ENCODE assay signal across 13 mouse cellular contexts in genomic region chr8:72573450-72573849, GRCm38 (mm10). TPM values are rescaled to one million over a fixed set of nuclear protein-coding genes. Genes with fewer than 3 reads are reported as not detected.
A peak's percentile ranks its signal among the peaks of the same experiment; 100 is the strongest.
DNase-seq lines count a peak whose midpoint lies in the region; ATAC-seq and TF ChIP-seq lines count a peak whose summit lies in the region.
"Had no signal": no experiment of that assay in that cellular context is flagged by ENCODE, and none has a peak within 500 bp of the region (broad histone marks: within the 10 kb centered on the region; RNA-seq: fewer than 3 reads in every experiment).

No protein-coding gene starts in this region.

- H3K4me1 ChIP-seq in cerebellum, adult 2 months (ENCODE audit: control insufficient read depth, insufficient read depth, low read length): peaks cover 11% of the 10 kb centered on the region
- peaks cover 23% of the 10 kb centered on the region for H3K4me1 ChIP-seq in hindbrain, embryonic 14.5 days (replicated peaks; ENCODE audit: control insufficient read depth, insufficient read depth, low read length)
- peaks cover 32% of the 10 kb centered on the region for H3K4me1 ChIP-seq in hindbrain, embryonic 10.5 days (replicated peaks)
- H3K4me1 ChIP-seq in midbrain, embryonic 14.5 days (ENCODE audit: control insufficient read depth, insufficient read depth, low read length): peaks cover 18% of the 10 kb centered on the region
- peaks cover 11% of the 10 kb centered on the region for H3K4me1 ChIP-seq in midbrain, embryonic 11.5 days (ENCODE audit: control insufficient read depth, insufficient read depth, low read length)
- peaks cover 14% of the 10 kb centered on the region for H3K4me1 ChIP-seq in stomach, embryonic 15.5 days

- H3K36me3 ChIP-seq in hindbrain, embryonic 14.5 days (replicated peaks; ENCODE audit: control insufficient read depth, insufficient read depth): peaks cover 6% of the 10 kb centered on the region
- H3K36me3 ChIP-seq in hindbrain, embryonic 10.5 days: peaks cover 13% of the 10 kb centered on the region
- H3K36me3 ChIP-seq in midbrain, embryonic 14.5 days (ENCODE audit: control insufficient read depth, insufficient read depth, low read length): peaks cover 6% of the 10 kb centered on the region
- peaks cover 6% of the 10 kb centered on the region for H3K36me3 ChIP-seq in midbrain, embryonic 11.5 days (ENCODE audit: control insufficient read depth, insufficient read depth, low read length)
- H3K36me3 ChIP-seq in stomach, embryonic 15.5 days: peaks cover 5% of the 10 kb centered on the region; the same call in 1 of the 2 replicates

- peak overlapping the region; percentile 85 for H3K4me2 ChIP-seq in hindbrain, embryonic 14.5 days (replicated peaks)
- peak overlapping the region; percentile 97 for H3K4me2 ChIP-seq in midbrain, embryonic 14.5 days (ENCODE audit: low read length)
- H3K4me2 ChIP-seq in midbrain, embryonic 11.5 days: no peak overlapping the region
- peak overlapping the region; percentile 82; the same call in 1 of the 2 replicates for H3K4me2 ChIP-seq in stomach, embryonic 15.5 days

- H3K9ac ChIP-seq in hindbrain, embryonic 14.5 days: no peak overlapping the region
- H3K9ac ChIP-seq in midbrain, embryonic 14.5 days (replicated peaks; ENCODE audit: low read length): no peak overlapping the region
- no peak overlapping the region for H3K9ac ChIP-seq in midbrain, embryonic 11.5 days (ENCODE audit: low read length)
- H3K9ac ChIP-seq in stomach, embryonic 15.5 days: no peak overlapping the region
- H3K9ac ChIP-seq: limb, embryonic 12.5 days had no signal

- no peak for DNase-seq in cerebellum, adult 2 months
- DNase-seq in cerebellum, adult 9-10 months: no peak
- DNase-seq in hindbrain, embryonic 14.5 days (ENCODE audit: low spot score): no peak
- DNase-seq in hindbrain, embryonic 10.5 days (ENCODE audit: low spot score): no peak
- peak; percentile 15 for DNase-seq in midbrain, embryonic 14.5 days
- DNase-seq in midbrain, embryonic 11.5 days (ENCODE audit: low spot score, missing footprints): no peak
- DNase-seq: cerebellum, postnatal 25 days; kidney, postnatal 14 days; right cerebral cortex, postnatal 14 days had no signal

- no peaks in the 10 kb centered on the region for H3K9me3 ChIP-seq in hindbrain, embryonic 14.5 days (ENCODE audit: control insufficient read depth, low read length)
- H3K9me3 ChIP-seq in hindbrain, embryonic 10.5 days: no peaks in the 10 kb centered on the region
- H3K9me3 ChIP-seq in midbrain, embryonic 14.5 days (ENCODE audit: control insufficient read depth, low read length): no peaks in the 10 kb centered on the region
- no peaks in the 10 kb centered on the region for H3K9me3 ChIP-seq in midbrain, embryonic 11.5 days (ENCODE audit: control insufficient read depth, low read length)
- no peaks in the 10 kb centered on the region for H3K9me3 ChIP-seq in stomach, embryonic 15.5 days
- H3K9me3 ChIP-seq: limb, embryonic 12.5 days had no signal

- H3K4me3 ChIP-seq in cerebellum, adult 2 months (replicated peaks; ENCODE audit: insufficient read depth, low read depth, low read length): peak overlapping the region; percentile 41
- H3K4me3 ChIP-seq in hindbrain, embryonic 14.5 days (replicated peaks; ENCODE audit: low read length): peak overlapping the region; percentile 56; the same call in 1 of the 2 replicates
- H3K4me3 ChIP-seq in hindbrain, embryonic 10.5 days: no peak overlapping the region
- no peak overlapping the region for H3K4me3 ChIP-seq in midbrain, embryonic 14.5 days (replicated peaks; ENCODE audit: low read depth, low read length)
- H3K4me3 ChIP-seq in midbrain, embryonic 11.5 days (ENCODE audit: low read depth, low read length): no peak overlapping the region
- H3K4me3 ChIP-seq in stomach, embryonic 15.5 days (replicated peaks): no peak overlapping the region

- ATAC-seq in hindbrain, embryonic 14.5 days (ENCODE audit: low FRiP score): no peak
- no peak for ATAC-seq in midbrain, embryonic 14.5 days (ENCODE audit: low FRiP score, low TSS enrichment)
- ATAC-seq in midbrain, embryonic 11.5 days (ENCODE audit: low FRiP score): no peak
- no peak for ATAC-seq in stomach, embryonic 15.5 days (ENCODE audit: insufficient read depth, low FRiP score, low read depth)
- ATAC-seq in erythroid progenitor cell, adult 5-6 weeks (replicated peaks; ENCODE audit: low FRiP score, poor library complexity, severe bottlenecking): no peak
- ATAC-seq: inflammation-experienced regulatory T-cells, adult 6 months had no signal

- no peak for TF ChIP-seq POLR2A in cerebellum, adult 2 months (IDR thresholded peaks at IDR 0.05; ENCODE audit: borderline replicate concordance, insufficient read depth, low read length)

- no peak overlapping the region for H3K27ac ChIP-seq in cerebellum, adult 2 months (ENCODE audit: insufficient read depth, low read length)
- no peak overlapping the region for H3K27ac ChIP-seq in hindbrain, embryonic 14.5 days
- H3K27ac ChIP-seq in hindbrain, embryonic 10.5 days: no peak overlapping the region
- H3K27ac ChIP-seq in midbrain, embryonic 14.5 days (replicated peaks; ENCODE audit: low read depth, low read length): no peak overlapping the region
- no peak overlapping the region for H3K27ac ChIP-seq in midbrain, embryonic 11.5 days (ENCODE audit: low read depth, low read length)
- H3K27ac ChIP-seq in stomach, embryonic 15.5 days: no peak overlapping the region
- H3K27ac ChIP-seq: limb, embryonic 12.5 days had no signal

- WGBS in cerebellum, adult 2 months: 56% methylated on average over 6 of the region's 6 CpGs
- WGBS in hindbrain, embryonic 14.5 days: 86% methylated on average over 6 of the region's 6 CpGs
- WGBS in hindbrain, embryonic 10.5 days: 89% methylated on average over 6 of the region's 6 CpGs
- WGBS in midbrain, embryonic 14.5 days: 56% methylated on average over 6 of the region's 6 CpGs
- 77% methylated on average over 6 of the region's 6 CpGs for WGBS in midbrain, embryonic 11.5 days
- 77% methylated on average over 6 of the region's 6 CpGs for WGBS in stomach, embryonic 15.5 days

- H3K27me3 ChIP-seq in cerebellum, adult 2 months (ENCODE audit: control insufficient read depth, insufficient read depth, low read length): no peaks in the 10 kb centered on the region
- H3K27me3 ChIP-seq in hindbrain, embryonic 14.5 days (ENCODE audit: control insufficient read depth, insufficient read depth, low read length): no peaks in the 10 kb centered on the region
- no peaks in the 10 kb centered on the region for H3K27me3 ChIP-seq in hindbrain, embryonic 10.5 days (ENCODE audit: insufficient read depth, poor library complexity, severe bottlenecking)
- H3K27me3 ChIP-seq in midbrain, embryonic 14.5 days (ENCODE audit: control insufficient read depth, insufficient read depth, low read length): no peaks in the 10 kb centered on the region
- H3K27me3 ChIP-seq in midbrain, embryonic 11.5 days (ENCODE audit: control insufficient read depth, insufficient read depth, low read length): no peaks in the 10 kb centered on the region
- H3K27me3 ChIP-seq in stomach, embryonic 15.5 days (replicated peaks): no peaks in the 10 kb centered on the region
- H3K27me3 ChIP-seq: limb, embryonic 12.5 days had no signal

- no peak for TF ChIP-seq CTCF in cerebellum, adult 2 months (IDR thresholded peaks at IDR 0.05; ENCODE audit: borderline replicate concordance, insufficient read depth, low read depth, low read length)

RNA-seq across cellular contexts. Expression of gene Tmem38a, which starts 1.6 kb away (rescaled TPM):
- polyA plus RNA-seq in cerebellum, adult 2 months (2012; rRNA removed): 107 and 111 TPM in 2 replicates
- 34.2 TPM in 2 replicates for polyA plus RNA-seq in hindbrain, embryonic 14.5 days (2014; fragmentation: Nextera tagmentation; extraction: Ambion mirVana)
- polyA plus RNA-seq in hindbrain, embryonic 10.5 days (2016; fragmentation: Nextera tagmentation; extraction: Ambion mirVana): 8.6 and 11.0 TPM in 2 replicates
- polyA plus RNA-seq in midbrain, embryonic 14.5 days (2014; fragmentation: Nextera tagmentation; extraction: Ambion mirVana): 21.1 and 21.5 TPM in 2 replicates
- 9.1 and 11.4 TPM in 2 replicates for polyA plus RNA-seq in midbrain, embryonic 11.5 days (2014; fragmentation: Nextera tagmentation; extraction: Ambion mirVana)
- polyA plus RNA-seq in stomach, embryonic 15.5 days (2015; fragmentation: Nextera tagmentation; extraction: Ambion mirVana): 18.8 and 19.2 TPM in 2 replicates
- not detected in 2 replicates for total RNA-seq in erythroid progenitor cell, adult 5-6 weeks (2015; ENCODE audit: low replicate concordance)
- not detected in 2 replicates for total RNA-seq in erythroid progenitor cell, adult 5-6 weeks (2017; ENCODE audit: low replicate concordance)

RNA-seq across cellular contexts. Expression of gene Smim7, which starts 2.6 kb away (rescaled TPM):
- 72.3 and 73.7 TPM in 2 replicates for polyA plus RNA-seq in cerebellum, adult 2 months (2012; rRNA removed)
- 131 and 140 TPM in 2 replicates for polyA plus RNA-seq in hindbrain, embryonic 14.5 days (2014; fragmentation: Nextera tagmentation; extraction: Ambion mirVana)
- polyA plus RNA-seq in hindbrain, embryonic 10.5 days (2016; fragmentation: Nextera tagmentation; extraction: Ambion mirVana): 113 and 125 TPM in 2 replicates
- 142 and 150 TPM in 2 replicates for polyA plus RNA-seq in midbrain, embryonic 14.5 days (2014; fragmentation: Nextera tagmentation; extraction: Ambion mirVana)
- polyA plus RNA-seq in midbrain, embryonic 11.5 days (2014; fragmentation: Nextera tagmentation; extraction: Ambion mirVana): 117 and 121 TPM in 2 replicates
- polyA plus RNA-seq in stomach, embryonic 15.5 days (2015; fragmentation: Nextera tagmentation; extraction: Ambion mirVana): 120 and 122 TPM in 2 replicates
- total RNA-seq in erythroid progenitor cell, adult 5-6 weeks (2015; ENCODE audit: low replicate concordance): 18.4 and 20.2 TPM in 2 replicates
- 11.6 and 22.6 TPM in 2 replicates for total RNA-seq in erythroid progenitor cell, adult 5-6 weeks (2017; ENCODE audit: low replicate concordance)

RNA-seq across cellular contexts. Expression of gene Med26, which starts 25.4 kb away (rescaled TPM):
- 9.6 and 10.3 TPM in 2 replicates for polyA plus RNA-seq in cerebellum, adult 2 months (2012; rRNA removed)
- polyA plus RNA-seq in hindbrain, embryonic 14.5 days (2014; fragmentation: Nextera tagmentation; extraction: Ambion mirVana): 13.4 and 15.8 TPM in 2 replicates
- polyA plus RNA-seq in hindbrain, embryonic 10.5 days (2016; fragmentation: Nextera tagmentation; extraction: Ambion mirVana): 18.9 and 21.9 TPM in 2 replicates
- 14.3 and 16.4 TPM in 2 replicates for polyA plus RNA-seq in midbrain, embryonic 14.5 days (2014; fragmentation: Nextera tagmentation; extraction: Ambion mirVana)
- polyA plus RNA-seq in midbrain, embryonic 11.5 days (2014; fragmentation: Nextera tagmentation; extraction: Ambion mirVana): 11.0 and 13.6 TPM in 2 replicates
- polyA plus RNA-seq in stomach, embryonic 15.5 days (2015; fragmentation: Nextera tagmentation; extraction: Ambion mirVana): 14.4 and 15.6 TPM in 2 replicates
- 5.4 and 6.8 TPM in 2 replicates for total RNA-seq in erythroid progenitor cell, adult 5-6 weeks (2015; ENCODE audit: low replicate concordance)
- total RNA-seq in erythroid progenitor cell, adult 5-6 weeks (2017; ENCODE audit: low replicate concordance): 7.3 and 8.7 TPM in 2 replicates

Comparison
In these comparisons a context has a peak if more than half of its experiments do, and no peak if none do; other contexts are left out.
1. H3K4me3 ChIP-seq: peak in cerebellum, adult 2 months (single experiment) and hindbrain, embryonic 14.5 days (single experiment); none in hindbrain, embryonic 10.5 days (single experiment), midbrain, embryonic 14.5 days (single experiment), midbrain, embryonic 11.5 days (single experiment) and stomach, embryonic 15.5 days (single experiment).